Mouse (Mus musculus): ENCODE measurements around the gene Slc35f1. TPM values are rescaled to one million over a fixed set of nuclear protein-coding genes. Genes with fewer than 3 reads are reported as not detected.

Slc35f1 gene
- 10 to 100 TPM; 46.3 to 46.6 TPM for total RNA-seq (2021)
- long read RNA-seq, experiment 1, partial matches to known transcripts: 4 of 4 reads
- long read RNA-seq, experiment 1, other reads (novel, unspliced or antisense): 0 of 4 reads
- long read RNA-seq, experiment 2, partial matches to known transcripts: 2 of 2 reads
- long read RNA-seq, experiment 2, other reads (novel, unspliced or antisense): 0 of 2 reads

- peak; percentile 82 to 85 for DNase-seq (ENCODE audit: extremely low spot score in 1 of 2, low spot score in 2 of 2)
- TF ChIP-seq CTCF (IDR thresholded peaks at IDR 0.05): peak; percentile 86
- Histone ChIP-seq H3K4me3 (peak within 1 kb of the TSS; percentile 93), H3K27ac (peak within 1 kb of the TSS; percentile 88)
- intact Hi-C loops (cut with DNase I): loop anchor here (2.0 to 10.0 kb wide), 4 partner anchors 158 to 614 kb away; partner anchors contain the start of gene Nus1
Observed at GRCm38 (mm10) chr10:52690334-52690991, at the start of gene Slc35f1. Gene Slc35f1 (plus strand): TSS chr10:52690533.

- no peak for TF ChIP-seq CTCF (IDR thresholded peaks at IDR 0.05)
- Histone ChIP-seq H3K4me3 (no peak overlapping the region), H3K27ac (no peak overlapping the region)
- DNase-seq (ENCODE audit: extremely low spot score in 1 of 2, low spot score in 2 of 2): no peak
- intact Hi-C loops (cut with DNase I): no loop called here
Observed at GRCm38 (mm10) chr10:52671234-52671633, 19.1 kb upstream of the Slc35f1 start.

- peak; percentile 47 to 51 for DNase-seq (ENCODE audit: extremely low spot score in 1 of 2, low spot score in 2 of 2)
- no peak for TF ChIP-seq CTCF (IDR thresholded peaks at IDR 0.05)
- intact Hi-C loops (cut with DNase I): loop anchor here (2.0 to 10.0 kb wide), 4 partner anchors 158 to 614 kb away; partner anchors contain the start of gene Nus1
- Histone ChIP-seq H3K4me3 (peak overlapping the region; percentile 93), H3K27ac (peak overlapping the region; percentile 88)
Observed at GRCm38 (mm10) chr10:52690992-52691731, 829 bp downstream of the Slc35f1 start.

- H3K27ac ChIP-seq: peak overlapping the region; percentile 88
- intact Hi-C loops (cut with DNase I): no loop called here
- H3K4me3 ChIP-seq: peak overlapping the region; percentile 52
- no peak for DNase-seq (ENCODE audit: extremely low spot score in 1 of 2, low spot score in 2 of 2)
- TF ChIP-seq CTCF (IDR thresholded peaks at IDR 0.05): no peak
Observed at GRCm38 (mm10) chr10:52703688-52704087, 13.4 kb downstream of the Slc35f1 start.

- Histone ChIP-seq H3K27ac (peak overlapping the region; percentile 88), H3K4me3 (peak overlapping the region; percentile 52)
- intact Hi-C loops (cut with DNase I): no loop called here
- no peak for TF ChIP-seq CTCF (IDR thresholded peaks at IDR 0.05)
- DNase-seq (ENCODE audit: extremely low spot score in 1 of 2, low spot score in 2 of 2): peak; percentile 50 to 51
Observed at GRCm38 (mm10) chr10:52704101-52705051, 14.0 kb downstream of the Slc35f1 start.

GRCm38 (mm10) chr10:52709482-52709881, 19.1 kb downstream of the Slc35f1 start:
- Histone ChIP-seq H3K4me3 (no peak overlapping the region), H3K27ac (no peak overlapping the region)
- intact Hi-C loops (cut with DNase I): no loop called here
- no peak for DNase-seq (ENCODE audit: extremely low spot score in 1 of 2, low spot score in 2 of 2)
- no peak for TF ChIP-seq CTCF (IDR thresholded peaks at IDR 0.05)

- no peak overlapping the region for H3K4me3 ChIP-seq
- TF ChIP-seq CTCF (IDR thresholded peaks at IDR 0.05): no peak
- DNase-seq (ENCODE audit: extremely low spot score in 1 of 2, low spot score in 2 of 2): peak in 1 of 2 experiments; percentile 20
- peak overlapping the region; percentile 45; the same call in 1 of the 2 replicates for H3K27ac ChIP-seq
- intact Hi-C loops (cut with DNase I): loop anchor here (10.0 kb wide), 1 partner anchor 243 kb away; no protein-coding TSS in a partner anchor
Observed at GRCm38 (mm10) chr10:52712166-52712565, 21.8 kb downstream of the Slc35f1 start.

GRCm38 (mm10) chr10:52714557-52714956, 24.2 kb downstream of the Slc35f1 start:
- no peak for TF ChIP-seq CTCF (IDR thresholded peaks at IDR 0.05)
- no peak overlapping the region; the same call in 1 of the 2 replicates for H3K27ac ChIP-seq
- no peak for DNase-seq (ENCODE audit: extremely low spot score in 1 of 2, low spot score in 2 of 2)
- H3K4me3 ChIP-seq: no peak overlapping the region
- intact Hi-C loops (cut with DNase I): loop anchor here (10.0 kb wide), 1 partner anchor 240 kb away; no protein-coding TSS in a partner anchor

GRCm38 (mm10) chr10:52715146-52715545, 24.8 kb downstream of the Slc35f1 start:
- H3K27ac ChIP-seq: no peak overlapping the region; the same call in 1 of the 2 replicates
- H3K4me3 ChIP-seq: no peak overlapping the region
- intact Hi-C loops (cut with DNase I): loop anchor here (10.0 kb wide), 1 partner anchor 240 kb away; no protein-coding TSS in a partner anchor
- peak in 1 of 2 experiments; percentile 39 for DNase-seq (ENCODE audit: extremely low spot score in 1 of 2, low spot score in 2 of 2)
- no peak for TF ChIP-seq CTCF (IDR thresholded peaks at IDR 0.05)

- Histone ChIP-seq H3K27ac (no peak overlapping the region), H3K4me3 (no peak overlapping the region)
- no peak for DNase-seq (ENCODE audit: extremely low spot score in 1 of 2, low spot score in 2 of 2)
- TF ChIP-seq CTCF (IDR thresholded peaks at IDR 0.05): no peak
- intact Hi-C loops (cut with DNase I): loop anchor here (10.0 kb wide), 1 partner anchor 236 kb away; no protein-coding TSS in a partner anchor
Observed at GRCm38 (mm10) chr10:52718199-52718917, 28.0 kb downstream of the Slc35f1 start.
